Mouse (Mus musculus) spleen, adult 2 months (tissue): ENCODE data around the gene Srpk2. TPM values are rescaled to one million over a fixed set of nuclear protein-coding genes. Genes with fewer than 3 reads are reported as not detected.
"Not testable (repeated sequence)": the region's sequence is repeated elsewhere in the genome, so short reads cannot be mapped to it uniquely, and the experiment has no call there.

Experiments
- DNase-seq, 2 experiments: peaks; one replicate each; pipeline versions ENCODE4 v3.0.0 to v3.0.0-alpha.2; 2012 to 2021; ENCODE audit warnings: low spot score in 2 of 2, low read depth in 1 of 2
- H3K27ac ChIP-seq: fragments of 200-500 bp; 2 replicates; pipeline ENCODE4 v1.5.1; 2012; ENCODE audit warnings: low read length, inconsistent platforms; ENCODE audit not compliant: insufficient read depth
- H3K27me3 ChIP-seq: fragments of 200-500 bp; 2 replicates; pipeline ENCODE4 v1.6.1; 2012; ENCODE audit warnings: mild to moderate bottlenecking, moderate library complexity, low read length, inconsistent platforms; ENCODE audit not compliant: control insufficient read depth, insufficient read depth
- H3K36me3 ChIP-seq: fragments of 200-500 bp; 2 replicates; pipeline ENCODE4 v1.6.1; 2012; ENCODE audit warnings: mild to moderate bottlenecking, low read length, inconsistent platforms; ENCODE audit not compliant: control insufficient read depth, insufficient read depth
- H3K4me1 ChIP-seq: fragments of 200-500 bp; 2 replicates; pipeline ENCODE4 v1.6.1; 2011; ENCODE audit warnings: inconsistent platforms; ENCODE audit not compliant: control insufficient read depth, insufficient read depth, insufficient read length
- H3K4me3 ChIP-seq: fragments of 200-500 bp; 2 replicates; pipeline ENCODE4 v1.5.1; 2011; ENCODE audit warnings: mild to moderate bottlenecking, inconsistent platforms; ENCODE audit not compliant: insufficient read depth, insufficient read length; ENCODE audit errors: extremely low read depth
- CTCF ChIP-seq: fragments of 200-500 bp; IDR thresholded peaks from 2 replicates; pipeline ENCODE4 v1.5.1; 2011; ENCODE audit warnings: mild to moderate bottlenecking, inconsistent platforms; ENCODE audit not compliant: insufficient read depth, insufficient read length, insufficient replicate concordance; ENCODE audit errors: extremely low read depth
- POLR2A ChIP-seq: fragments of 200-500 bp; IDR thresholded peaks from 2 replicates; pipeline ENCODE4 v1.6.1; 2011; ENCODE audit warnings: low read depth, low read length, inconsistent platforms
- WGBS: fragments of 180-500 bp; shearing (Covaris S2); methylation state at CpG from one replicate; pipeline ENCODE4 v1.1.7; 2018; 5-methylcytosine and 5-hydroxymethylcytosine counted together
- polyA plus RNA-seq: library from polyadenylated mRNA; depleted of rRNA; stranded (reverse); fragments of >200 nt; gene quantifications from 2 replicates; pipeline ENCODE4 v1.2.3, GENCODE M21; 2012

Srpk2 gene
- polyA plus RNA-seq, 1 experiment = 4.1 TPM

GRCm38 (mm10) chr5:23568188-23568587 lies 116.2 kb downstream of the Srpk2 start:
- no peak for DNase-seq
- no peaks in the 10 kb centered on the region for H3K4me1 ChIP-seq
- H3K36me3 ChIP-seq = peaks cover 6% of the 10 kb centered on the region; the same call in 1 of the 2 replicates
- WGBS = 94% methylated on average over 5 of the region's 5 CpGs
- H3K27me3 ChIP-seq = no peaks in the 10 kb centered on the region
- H3K27ac ChIP-seq = no peak overlapping the region
- TF ChIP-seq CTCF = no peak
- no peak for TF ChIP-seq POLR2A
- no peak overlapping the region for H3K4me3 ChIP-seq

DNA sequence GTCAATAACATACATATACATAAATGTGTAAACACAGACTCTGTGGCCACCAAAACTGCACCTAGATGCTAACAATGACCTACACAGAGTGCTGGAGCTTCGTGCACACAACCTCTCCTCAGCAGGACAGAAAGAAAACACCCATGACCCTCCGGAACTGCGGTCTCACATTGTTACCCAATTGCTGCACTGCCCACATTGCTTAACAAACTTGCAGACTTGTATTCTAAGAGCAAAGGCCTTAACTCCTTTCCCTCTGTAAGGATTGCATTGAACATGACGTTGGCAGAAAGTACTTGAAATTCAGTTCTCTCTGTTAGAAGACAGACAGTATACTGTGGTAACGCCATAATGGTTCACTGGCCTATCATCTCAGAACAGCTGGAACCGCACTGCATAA lies 118.0 kb downstream of the Srpk2 start:
- H3K4me1 ChIP-seq = no peaks in the 10 kb centered on the region
- no peak overlapping the region for H3K27ac ChIP-seq
- 92% methylated on average over 6 of the region's 6 CpGs for WGBS
- no peak for TF ChIP-seq POLR2A
- TF ChIP-seq CTCF = no peak
- peaks cover 8% of the 10 kb centered on the region for H3K36me3 ChIP-seq
- no peak overlapping the region for H3K4me3 ChIP-seq
- no peaks in the 10 kb centered on the region for H3K27me3 ChIP-seq
- no peak for DNase-seq

DNA sequence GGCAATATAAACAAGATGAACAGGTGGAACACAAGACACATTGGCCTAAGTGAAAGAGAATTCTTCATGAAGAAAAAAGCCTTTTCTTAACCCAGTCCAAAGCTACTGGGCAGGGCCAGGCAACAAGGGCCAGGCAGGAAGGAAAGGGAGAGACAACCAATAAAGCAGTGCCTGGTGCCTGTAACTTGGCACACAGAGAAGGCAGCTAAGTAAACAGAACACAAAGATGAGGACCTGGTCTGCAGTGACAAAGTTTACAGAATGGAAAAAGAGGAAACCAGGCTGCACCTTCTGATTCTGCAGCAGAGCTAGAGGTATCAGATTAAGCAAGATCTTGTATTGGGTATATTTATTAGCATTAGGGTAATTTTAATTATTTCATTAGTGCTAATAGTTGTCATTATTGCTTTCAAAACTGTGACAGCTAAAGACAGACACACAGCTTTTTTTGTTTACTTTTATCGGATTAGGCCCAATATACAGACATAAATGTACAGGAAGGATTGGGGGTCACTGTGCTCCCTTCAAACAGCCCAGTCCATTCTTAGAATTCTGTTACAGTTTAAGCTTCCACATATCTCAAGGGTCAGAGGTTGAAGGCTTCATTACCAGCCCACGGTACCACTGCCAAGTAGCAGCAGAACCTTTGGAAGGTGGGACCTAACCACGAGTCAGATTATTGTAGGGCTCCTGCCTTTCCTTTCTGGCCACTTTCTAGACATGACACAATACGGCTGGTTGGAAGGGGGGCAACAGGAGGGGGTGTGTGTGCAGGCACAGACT lies 121.9 kb downstream of the Srpk2 start:
- no peak for DNase-seq
- TF ChIP-seq CTCF (no peak), POLR2A (no peak)
- Histone ChIP-seq H3K36me3 (peaks cover 13% of the 10 kb centered on the region), H3K4me1 (no peaks in the 10 kb centered on the region), H3K4me3 (no peak overlapping the region), H3K27ac (no peak overlapping the region), H3K27me3 (no peaks in the 10 kb centered on the region)
- 87% methylated on average over 4 of the region's 4 CpGs for WGBS

DNA sequence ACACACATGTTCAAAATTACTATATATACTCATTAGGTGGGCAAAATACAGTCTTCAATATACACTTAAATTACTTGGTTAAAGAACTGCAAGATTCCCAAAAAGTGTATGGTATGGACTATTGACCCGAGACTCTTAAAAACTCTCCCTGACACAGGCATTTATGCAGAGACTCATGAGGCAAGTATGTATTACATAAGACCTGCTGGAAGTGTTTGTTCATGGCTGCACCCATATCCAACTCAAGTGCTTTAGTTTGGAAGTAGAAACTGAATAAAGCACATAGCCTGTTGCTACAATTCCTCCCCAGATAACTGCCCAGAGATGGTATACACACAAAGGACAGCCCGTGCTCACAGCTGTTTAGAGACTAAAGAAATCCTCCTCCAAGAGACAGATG lies 123.2 kb downstream of the Srpk2 start:
- Histone ChIP-seq H3K36me3 (peaks cover 13% of the 10 kb centered on the region), H3K4me1 (no peaks in the 10 kb centered on the region)
- no peak for DNase-seq

GRCm38 (mm10) chr5:23560171-23560570 lies 124.2 kb downstream of the Srpk2 start:
- H3K27ac ChIP-seq = no peak overlapping the region
- H3K27me3 ChIP-seq = no peaks in the 10 kb centered on the region
- DNase-seq = no peak
- TF ChIP-seq POLR2A = no peak
- no peak for TF ChIP-seq CTCF
- no peak overlapping the region for H3K4me3 ChIP-seq
- 91% methylated on average over 4 of the region's 4 CpGs for WGBS
- H3K4me1 ChIP-seq = no peaks in the 10 kb centered on the region
- peaks cover 13% of the 10 kb centered on the region for H3K36me3 ChIP-seq

More for the DNA sequence above, 123.2 kb downstream of the Srpk2 start:
- no peak overlapping the region for H3K4me3 ChIP-seq
- H3K27me3 ChIP-seq = no peaks in the 10 kb centered on the region
- 92% methylated on average over 2 of the region's 2 CpGs for WGBS
- TF ChIP-seq CTCF (no peak), POLR2A (no peak)
- H3K27ac ChIP-seq = no peak overlapping the region

DNA sequence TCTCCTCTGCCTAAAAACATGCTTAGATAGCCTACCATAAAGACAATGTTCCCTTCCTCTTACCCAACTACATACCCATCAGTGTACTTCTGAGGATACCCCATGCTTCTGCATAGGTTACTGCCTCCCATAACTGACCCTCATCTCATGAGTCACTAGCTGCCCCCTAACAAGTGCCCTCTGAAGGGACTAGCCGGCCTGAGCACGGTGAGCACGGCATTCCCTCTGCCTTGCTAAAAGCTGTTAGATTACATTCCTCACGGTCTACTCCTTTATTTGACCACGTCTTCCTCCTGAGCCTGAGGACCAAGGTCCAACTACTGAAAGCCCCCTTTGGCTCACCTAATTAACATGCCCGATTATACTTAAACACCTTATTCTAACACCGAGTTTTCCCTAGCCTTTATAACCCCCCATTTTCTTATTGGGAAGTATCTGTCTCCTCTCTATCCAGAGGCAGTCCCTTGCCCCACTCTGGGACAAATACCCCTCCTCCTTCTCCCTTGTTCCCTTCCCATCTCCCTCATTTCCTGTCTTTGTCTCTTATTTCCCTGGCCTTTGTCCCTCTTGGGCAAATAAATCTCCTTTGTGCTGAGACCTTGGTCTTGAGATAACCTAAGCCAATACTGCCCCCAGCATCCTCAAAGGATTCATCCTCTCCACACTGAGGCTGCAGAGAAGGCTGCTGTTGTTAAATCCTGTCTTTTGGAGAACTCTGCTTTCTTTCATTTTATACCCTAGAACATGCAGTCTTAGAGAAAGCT lies 128.2 kb downstream of the Srpk2 start:
- DNase-seq = no peak
- no peak overlapping the region for H3K27ac ChIP-seq
- H3K4me1 ChIP-seq = no peaks in the 10 kb centered on the region
- H3K4me3 ChIP-seq = no peak overlapping the region
- TF ChIP-seq CTCF (no peak), POLR2A (no peak)
- H3K36me3 ChIP-seq = peaks cover 3% of the 10 kb centered on the region
- no peaks in the 10 kb centered on the region for H3K27me3 ChIP-seq
- WGBS = 95% methylated on average over 7 of the region's 7 CpGs

GRCm38 (mm10) chr5:23553338-23553737 lies 131.1 kb downstream of the Srpk2 start:
- not testable (repeated sequence) for H3K27ac ChIP-seq, DNase-seq, H3K36me3 ChIP-seq, H3K4me3 ChIP-seq, H3K4me1 ChIP-seq, H3K27me3 ChIP-seq
- WGBS = 86% methylated on average over 3 of the region's 3 CpGs
